Mouse (Mus musculus): ENCODE measurements around the gene Crisp2. TPM values are rescaled to one million over a fixed set of nuclear protein-coding genes. Genes with fewer than 3 reads are reported as not detected.

Crisp2 gene
- total and polyA plus RNA-seq, 3 experiments: 1.2 to 1.4 TPM; not detected in 1

- no peak overlapping the region for H3K9ac ChIP-seq (ENCODE audit: control insufficient read depth, low read depth, low read length, poor library complexity, severe bottlenecking)
- H3K27ac ChIP-seq (ENCODE audit: control insufficient read depth, low read depth, low read length): no peak overlapping the region
- no peaks in the 10 kb centered on the region for H3K9me3 ChIP-seq (replicated peaks; ENCODE audit: insufficient read depth, low read length)
- H3K79me2 ChIP-seq (ENCODE audit: control insufficient read depth, insufficient read depth, low read length, poor library complexity): no peaks in the 10 kb centered on the region
- H3K27me3 ChIP-seq (ENCODE audit: control insufficient read depth in 1 of 2, insufficient read depth in 2 of 2, low read length in 2 of 2): no peaks in the 10 kb centered on the region
- DNase-seq (ENCODE audit: low read depth, low spot score): peak; percentile 25
- peaks cover 3 to 5% of the 10 kb centered on the region in 2 experiments; a peak in 3 of 4 replicates for H3K4me1 ChIP-seq (ENCODE audit: control insufficient read depth in 1 of 2, insufficient read depth in 2 of 2, low read length in 2 of 2)
- TF ChIP-seq ELF1 (IDR thresholded peaks at IDR 0.05; ENCODE audit: low read depth, low read length) (no peak), ETS1 (IDR thresholded peaks at IDR 0.05; ENCODE audit: low read depth, low read length) (peak; percentile 79), MYB (IDR thresholded peaks at IDR 0.05; ENCODE audit: low read depth, low read length) (no peak), GATA1 (IDR thresholded peaks at IDR 0.05; ENCODE audit: low read depth, low read length) (peak; percentile 23; the same call in 1 of the 2 replicates)
- H3K4me3 ChIP-seq (ENCODE audit: control insufficient read depth in 1 of 2, insufficient read depth in 1 of 2, low read depth in 2 of 2, low read length in 2 of 2): peak overlapping the region; percentile 11 to 40
- peaks cover 0 to 8% of the 10 kb centered on the region in 2 experiments; a peak in 2 of 4 replicates for H3K36me3 ChIP-seq (ENCODE audit: control insufficient read depth in 1 of 2, insufficient read depth in 2 of 2, low read length in 2 of 2)
Measured at GRCm38 (mm10) chr17:40763662-40764061, 43.1 kb downstream of the Crisp2 start.

DNA sequence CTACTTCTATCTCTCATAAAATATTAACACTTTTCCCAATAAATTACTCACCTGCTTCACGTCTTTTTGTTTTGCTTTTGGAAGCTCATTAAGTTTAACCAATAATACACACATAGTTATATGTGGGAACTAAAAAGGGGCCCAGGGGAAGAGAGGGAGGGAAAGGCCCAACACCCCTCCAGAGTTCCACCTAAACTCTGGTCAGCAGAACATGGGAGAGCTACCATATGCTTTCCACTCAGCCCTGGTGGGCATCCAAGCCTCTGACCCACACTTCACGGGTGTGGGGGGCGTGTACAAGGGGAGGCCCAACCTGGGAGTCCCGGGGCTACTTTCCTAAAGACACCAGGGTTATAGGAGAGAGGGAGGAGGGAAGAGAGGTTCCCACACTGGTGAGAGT is 75.1 kb downstream of the Crisp2 start:
- no peak for TF ChIP-seq ETS1 (IDR thresholded peaks at IDR 0.05; ENCODE audit: low read depth, low read length)
- TF ChIP-seq USF2 (IDR thresholded peaks at IDR 0.05; ENCODE audit: borderline replicate concordance in 1 of 2, insufficient read depth in 1 of 2, low read depth in 1 of 2, low read length in 2 of 2): no peak
- TF ChIP-seq MEF2A (IDR thresholded peaks at IDR 0.05; ENCODE audit: extremely low read depth, insufficient replicate concordance, low read depth, low read length, poor library complexity, severe bottlenecking): no peak
- TF ChIP-seq CHD1 (IDR thresholded peaks at IDR 0.05; ENCODE audit: low read depth, low read length): no peak
- no peak for TF ChIP-seq CHD2 (IDR thresholded peaks at IDR 0.05; ENCODE audit: low read length)

GRCm38 (mm10) chr17:40731296-40731695 is 75.5 kb downstream of the Crisp2 start:
- no peak overlapping the region for H3K9ac ChIP-seq (ENCODE audit: control insufficient read depth, low read depth, low read length, poor library complexity, severe bottlenecking)
- no peaks in the 10 kb centered on the region for H3K79me2 ChIP-seq (ENCODE audit: control insufficient read depth, insufficient read depth, low read length, poor library complexity)
- H3K4me1 ChIP-seq (ENCODE audit: control insufficient read depth in 1 of 2, insufficient read depth in 2 of 2, low read length in 2 of 2): no peaks in the 10 kb centered on the region
- DNase-seq (ENCODE audit: low read depth, low spot score): no peak
- H3K27ac ChIP-seq (ENCODE audit: control insufficient read depth, low read depth, low read length): no peak overlapping the region
- no peak overlapping the region for H3K4me3 ChIP-seq (ENCODE audit: control insufficient read depth in 1 of 2, insufficient read depth in 1 of 2, low read depth in 2 of 2, low read length in 2 of 2)
- TF ChIP-seq NELFE (IDR thresholded peaks at IDR 0.05; ENCODE audit: low read depth, low read length) (no peak), UBTF (IDR thresholded peaks at IDR 0.05; ENCODE audit: borderline replicate concordance, insufficient read depth, low read depth, low read length) (no peak), GATA1 (IDR thresholded peaks at IDR 0.05; ENCODE audit: low read depth, low read length) (no peak), POLR2A (IDR thresholded peaks at IDR 0.05; ENCODE audit: control insufficient read depth in 1 of 2, insufficient read depth in 1 of 2, low read depth in 1 of 2, low read length in 2 of 2, poor library complexity in 1 of 2) (no peak), MYC (IDR thresholded peaks at IDR 0.05; ENCODE audit: low read depth, low read length) (no peak), MAX (IDR thresholded peaks at IDR 0.05; ENCODE audit: low read length) (no peak), EP300 (IDR thresholded peaks at IDR 0.05; ENCODE audit: low read depth in 1 of 2, low read length in 2 of 2) (no peak), POLR2AphosphoS5 (IDR thresholded peaks at IDR 0.05; ENCODE audit: borderline replicate concordance, low read depth, low read length) (no peak), MEF2A (IDR thresholded peaks at IDR 0.05; ENCODE audit: extremely low read depth, insufficient replicate concordance, low read depth, low read length, poor library complexity, severe bottlenecking) (no peak), POLR2AphosphoS2 (IDR thresholded peaks at IDR 0.05; ENCODE audit: low read length) (no peak), CHD2 (IDR thresholded peaks at IDR 0.05; ENCODE audit: low read length) (no peak), E2F4 (IDR thresholded peaks at IDR 0.05; ENCODE audit: borderline replicate concordance, low read depth, low read length) (no peak), JUND (IDR thresholded peaks at IDR 0.05; ENCODE audit: low read depth, low read length) (no peak), TAL1 (IDR thresholded peaks at IDR 0.05; ENCODE audit: low read length) (no peak), TCF12 (IDR thresholded peaks at IDR 0.05; ENCODE audit: low read depth, low read length) (no peak), KAT2A (conservative IDR thresholded peaks at IDR 0.05; ENCODE audit: low read depth, low read length) (no peak), MAFK (IDR thresholded peaks at IDR 0.05; ENCODE audit: borderline replicate concordance, low read depth, low read length) (no peak), RAD21 (IDR thresholded peaks at IDR 0.05; ENCODE audit: low read depth, low read length) (no peak), CHD1 (IDR thresholded peaks at IDR 0.05; ENCODE audit: low read depth, low read length) (no peak)
- no peaks in the 10 kb centered on the region for H3K27me3 ChIP-seq (ENCODE audit: control insufficient read depth in 1 of 2, insufficient read depth in 2 of 2, low read length in 2 of 2)
- H3K9me3 ChIP-seq (replicated peaks; ENCODE audit: insufficient read depth, low read length): no peaks in the 10 kb centered on the region
- H3K36me3 ChIP-seq (ENCODE audit: control insufficient read depth in 1 of 2, insufficient read depth in 2 of 2, low read length in 2 of 2): no peaks in the 10 kb centered on the region

More for the DNA sequence above, 75.1 kb downstream of the Crisp2 start:
- Histone ChIP-seq H3K79me2 (ENCODE audit: control insufficient read depth, insufficient read depth, low read length, poor library complexity) (no peaks in the 10 kb centered on the region), H3K27me3 (ENCODE audit: control insufficient read depth in 1 of 2, insufficient read depth in 2 of 2, low read length in 2 of 2) (no peaks in the 10 kb centered on the region), H3K4me1 (ENCODE audit: control insufficient read depth in 1 of 2, insufficient read depth in 2 of 2, low read length in 2 of 2) (no peaks in the 10 kb centered on the region), H3K4me3 (ENCODE audit: control insufficient read depth in 1 of 2, insufficient read depth in 1 of 2, low read depth in 2 of 2, low read length in 2 of 2) (no peak overlapping the region), H3K36me3 (ENCODE audit: control insufficient read depth in 1 of 2, insufficient read depth in 2 of 2, low read length in 2 of 2) (no peaks in the 10 kb centered on the region), H3K27ac (ENCODE audit: control insufficient read depth, low read depth, low read length) (no peak overlapping the region), H3K9me3 (replicated peaks; ENCODE audit: insufficient read depth, low read length) (no peaks in the 10 kb centered on the region), H3K9ac (ENCODE audit: control insufficient read depth, low read depth, low read length, poor library complexity, severe bottlenecking) (no peak overlapping the region)
- no peak for DNase-seq (ENCODE audit: low read depth, low spot score)
